Mouse (Mus musculus) adrenal gland, adult 8-10 months (tissue): Measurements from ENCODE around the gene Abcg4. TPM values are rescaled to one million over a fixed set of nuclear protein-coding genes. Genes with fewer than 3 reads are reported as not detected.
"Not testable (repeated sequence)": the region's sequence is repeated elsewhere in the genome, so short reads cannot be mapped to it uniquely, and the experiment has no call there.

Source experiments
- DNase-seq: peaks from one replicate; pipeline ENCODE4 v3.0.0; 2022
- total RNA-seq, 4 experiments: library from RNA; stranded (reverse); gene quantifications; 2 replicates each; pipeline ENCODE4 v1.2.4; 2022

The Abcg4 gene
- total RNA-seq: 10 to 100 TPM; 39.3 to 51.3 (median 42.1) TPM

GRCm38 (mm10) chr9:44288076-44288958, at the start of gene Abcg4:
Abcg4 (minus strand) TSS chr9:44288615.
- DNase-seq: peak; percentile 54

DNA sequence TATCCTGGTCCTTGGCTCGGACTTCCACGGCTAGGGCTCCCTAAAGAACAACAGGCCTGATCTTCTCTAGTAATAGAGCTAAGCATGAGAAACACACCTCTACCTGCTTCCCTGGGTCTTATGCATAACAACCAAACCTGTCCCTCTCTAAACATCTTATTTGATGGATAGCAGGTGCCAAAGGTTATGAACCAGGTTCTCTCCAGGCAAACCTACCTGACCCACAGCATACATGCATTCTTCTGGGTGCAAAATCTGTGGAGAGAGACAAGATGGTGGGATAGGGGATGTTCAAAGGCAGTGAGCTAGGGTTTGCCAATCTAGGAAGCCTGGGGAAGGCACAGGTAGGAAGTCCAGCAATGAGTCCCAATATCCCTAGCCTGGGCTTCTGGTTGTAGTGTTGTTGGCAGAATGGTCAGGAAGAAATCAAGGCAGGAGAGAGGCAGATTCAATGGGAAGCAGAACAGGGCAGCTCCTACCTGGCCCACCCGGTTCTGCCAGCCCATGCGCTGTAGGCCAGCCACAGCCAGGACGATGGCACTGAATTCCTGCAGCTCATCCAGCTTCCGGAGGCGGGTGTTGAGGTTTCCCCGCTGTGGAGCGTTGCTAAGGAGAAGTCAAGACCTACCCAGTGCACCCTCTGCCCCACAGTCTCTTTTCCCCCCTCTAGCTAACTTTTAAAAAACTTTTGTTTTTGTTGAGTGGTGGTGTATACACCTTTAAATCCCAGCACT, 49.2 kb upstream of the Abcg4 start:
- DNase-seq: no peak

- DNase-seq: no peak
These were observed 48.5 kb upstream of the Abcg4 start for GRCm38 (mm10) chr9:44336964-44337363.

GRCm38 (mm10) chr9:44336513-44336912, 48.1 kb upstream of the Abcg4 start:
- DNase-seq: not testable (repeated sequence)

- no peak for DNase-seq
These were observed 47.6 kb upstream of the Abcg4 start for GRCm38 (mm10) chr9:44336093-44336406.

DNA sequence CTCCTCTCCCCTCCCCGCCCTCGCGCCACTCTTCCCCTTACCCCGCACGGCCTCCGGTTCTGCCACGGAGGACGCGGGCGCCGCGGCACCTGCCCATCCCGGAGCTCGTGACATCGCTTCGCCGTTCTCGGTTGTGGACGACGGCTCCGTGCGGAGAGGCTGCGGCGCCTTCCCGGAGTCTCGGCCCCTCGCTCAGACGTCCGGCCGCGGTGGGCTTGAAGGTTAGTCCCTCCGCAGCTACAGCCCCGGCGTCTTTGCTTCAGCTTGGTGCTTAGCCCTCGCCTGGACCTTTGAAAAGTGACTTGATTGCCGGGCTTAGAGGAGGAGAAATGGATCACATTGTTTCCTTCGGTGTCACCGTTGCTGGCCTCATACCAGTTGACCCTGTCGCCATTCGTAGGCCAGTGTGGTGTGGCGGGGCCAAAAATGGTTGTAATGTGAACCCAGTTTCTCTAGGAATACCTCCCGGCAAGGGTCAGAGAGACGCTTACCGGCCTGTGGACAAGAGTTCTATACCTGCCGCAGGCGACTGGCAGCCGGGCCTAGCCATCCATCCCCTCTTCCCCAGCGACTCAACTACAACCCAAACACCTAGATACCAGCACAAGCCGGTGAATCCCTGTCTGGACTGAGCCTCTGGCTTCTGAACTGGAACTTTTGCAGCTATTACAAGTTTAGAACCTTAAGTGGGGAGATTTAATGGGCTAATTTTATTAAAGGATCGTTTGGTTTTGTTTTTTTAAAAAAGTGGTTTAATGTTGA, 47.1 kb upstream of the Abcg4 start:
- DNase-seq: no peak

DNA sequence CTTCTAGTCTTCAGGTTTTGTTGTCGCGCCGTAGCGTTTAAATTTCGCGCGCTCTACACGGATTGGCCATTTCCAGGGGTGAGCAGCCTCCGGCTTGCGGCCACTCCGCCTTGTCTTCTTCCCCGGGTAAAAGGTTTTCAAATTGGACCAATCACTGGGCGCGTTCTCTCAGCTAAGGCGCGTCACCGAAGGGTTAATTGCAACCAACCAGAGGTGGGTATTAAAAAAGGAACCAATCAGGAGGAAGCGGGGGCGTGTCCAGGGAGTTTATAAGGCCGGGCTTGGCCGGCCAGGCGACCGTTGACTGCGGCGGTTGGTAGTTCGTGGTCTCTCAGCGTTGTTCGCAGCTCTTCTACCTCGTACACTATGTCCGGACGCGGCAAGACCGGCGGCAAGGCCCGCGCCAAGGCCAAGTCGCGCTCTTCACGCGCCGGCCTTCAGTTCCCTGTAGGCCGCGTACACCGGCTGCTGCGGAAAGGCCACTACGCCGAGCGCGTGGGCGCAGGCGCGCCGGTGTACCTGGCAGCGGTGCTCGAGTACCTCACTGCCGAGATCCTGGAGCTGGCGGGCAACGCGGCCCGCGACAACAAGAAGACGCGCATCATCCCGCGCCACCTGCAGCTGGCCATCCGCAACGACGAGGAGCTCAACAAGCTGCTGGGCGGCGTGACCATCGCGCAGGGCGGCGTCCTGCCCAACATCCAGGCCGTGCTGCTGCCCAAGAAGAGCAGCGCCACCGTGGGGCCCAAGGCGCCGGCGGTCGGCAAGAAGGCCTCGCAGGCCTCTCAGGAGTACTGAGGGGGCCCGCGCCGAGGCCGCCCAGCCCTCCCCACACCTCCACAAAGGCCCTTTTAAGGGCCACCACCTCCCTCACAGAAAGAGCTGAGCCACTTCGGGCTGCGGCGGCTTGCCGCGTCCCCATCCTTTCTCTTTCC, 46.2 kb upstream of the Abcg4 start, which contains the start of gene H2afx:
Gene H2afx, plus strand, starts transcription at position 299 of the 935 bp plus-strand sequence.
- DNase-seq: peak; percentile 99

DNA sequence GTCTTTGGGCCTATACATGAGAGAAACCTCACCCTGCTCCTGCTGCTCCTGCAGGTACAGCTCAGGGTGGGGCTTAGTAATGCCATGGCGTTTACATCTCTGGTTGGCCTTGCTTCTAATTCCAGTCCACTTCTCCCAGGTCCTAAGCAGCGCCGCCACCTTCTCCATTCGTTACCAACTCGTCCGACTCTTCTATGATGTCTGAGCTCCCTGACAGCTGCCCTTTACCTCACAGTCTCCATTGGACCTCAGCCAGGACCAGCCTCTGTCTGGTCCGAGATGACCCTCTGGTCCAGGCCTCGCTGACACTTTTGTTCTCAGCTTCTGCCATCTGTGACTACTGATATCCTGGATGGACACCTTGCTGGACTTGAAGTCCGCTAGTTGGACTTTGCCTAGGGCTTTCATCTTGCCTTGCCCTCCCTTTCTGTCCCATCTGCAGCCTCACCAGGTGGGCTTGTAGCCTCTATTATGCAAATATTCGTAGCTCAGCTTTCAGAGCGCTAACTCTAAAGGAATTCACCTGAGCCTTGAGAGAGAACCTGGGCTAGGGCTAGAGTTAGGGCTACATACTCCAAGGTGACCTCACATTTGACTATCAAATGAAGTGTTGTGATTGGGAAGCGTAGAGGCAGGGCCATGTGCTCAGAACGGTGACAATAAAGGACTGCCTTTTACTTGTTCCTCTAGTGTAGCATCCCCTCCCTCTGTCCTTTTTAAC, 44.7 kb upstream of the Abcg4 start:
- DNase-seq: no peak

- DNase-seq: no peak
These were observed 42.3 kb upstream of the Abcg4 start for GRCm38 (mm10) chr9:44330736-44331135.

DNA sequence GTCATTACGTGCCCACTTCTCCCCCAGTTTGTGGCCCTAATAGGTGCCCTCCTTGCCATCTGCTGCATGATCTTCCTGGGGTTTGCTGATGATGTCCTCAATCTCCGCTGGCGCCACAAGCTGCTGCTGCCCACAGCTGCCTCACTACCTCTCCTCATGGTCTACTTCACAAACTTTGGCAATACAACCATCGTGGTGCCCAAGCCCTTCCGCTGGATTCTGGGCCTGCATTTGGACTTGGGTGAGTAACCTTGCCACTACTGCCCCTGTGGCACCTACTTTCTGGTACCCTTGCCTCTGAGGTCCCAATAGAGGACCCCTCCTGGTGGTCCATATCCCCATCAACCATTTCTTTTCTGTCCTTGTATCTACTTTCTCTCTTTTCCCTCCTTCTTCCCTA, 39.5 kb upstream of the Abcg4 start:
- DNase-seq: no peak

- no peak for DNase-seq
These were observed 38.8 kb upstream of the Abcg4 start for GRCm38 (mm10) chr9:44327064-44327711.

- DNase-seq: peak; percentile 87
These were observed 38.1 kb upstream of the Abcg4 start for GRCm38 (mm10) chr9:44326371-44327063.

GRCm38 (mm10) chr9:44325768-44326370, 37.5 kb upstream of the Abcg4 start, which contains the start of gene Dpagt1:
Dpagt1 (plus strand) TSS chr9:44326019.
- no peak for DNase-seq

GRCm38 (mm10) chr9:44325032-44325767, 36.8 kb upstream of the Abcg4 start:
- DNase-seq: not testable (repeated sequence)

DNA sequence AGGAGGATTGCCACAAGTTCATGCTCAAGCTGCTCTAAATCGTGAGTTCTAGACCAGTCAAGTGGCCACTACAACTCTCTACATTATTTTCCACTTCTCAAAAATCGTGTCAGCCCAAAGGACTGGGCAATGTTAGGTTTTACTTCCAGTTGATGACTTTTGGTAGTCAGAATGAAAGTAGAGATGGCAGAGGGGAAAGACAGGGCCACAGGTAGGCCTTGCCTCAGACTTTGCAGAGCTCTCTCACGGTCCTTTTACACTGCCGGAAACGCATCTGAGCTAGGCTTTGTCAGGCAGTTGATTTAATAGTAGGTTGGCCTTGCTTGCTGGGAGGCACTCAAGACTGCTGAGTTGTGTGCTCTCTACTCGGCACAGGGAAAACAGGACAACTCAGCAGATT, 35.7 kb upstream of the Abcg4 start:
- DNase-seq: peak; percentile 64

DNA sequence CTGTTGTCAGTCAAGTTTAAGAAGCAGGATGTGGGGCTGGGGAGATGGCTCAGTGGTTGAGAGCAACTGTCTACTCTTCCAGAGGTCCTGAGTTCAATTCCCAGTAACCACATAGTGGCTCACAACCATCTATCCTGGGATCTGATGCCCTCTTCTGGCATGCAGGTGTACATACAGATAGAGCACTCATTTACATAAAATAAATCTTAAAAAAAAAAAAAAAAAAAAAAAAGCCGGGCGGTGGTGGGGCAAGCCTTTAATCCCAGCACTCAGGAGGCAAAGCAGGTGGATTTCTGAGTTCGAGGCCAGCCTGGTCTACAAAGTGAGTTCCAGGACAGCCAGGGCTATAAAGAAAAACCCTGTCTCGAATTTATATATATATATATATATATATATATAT, 35.2 kb upstream of the Abcg4 start:
- DNase-seq: not testable (repeated sequence)

DNA sequence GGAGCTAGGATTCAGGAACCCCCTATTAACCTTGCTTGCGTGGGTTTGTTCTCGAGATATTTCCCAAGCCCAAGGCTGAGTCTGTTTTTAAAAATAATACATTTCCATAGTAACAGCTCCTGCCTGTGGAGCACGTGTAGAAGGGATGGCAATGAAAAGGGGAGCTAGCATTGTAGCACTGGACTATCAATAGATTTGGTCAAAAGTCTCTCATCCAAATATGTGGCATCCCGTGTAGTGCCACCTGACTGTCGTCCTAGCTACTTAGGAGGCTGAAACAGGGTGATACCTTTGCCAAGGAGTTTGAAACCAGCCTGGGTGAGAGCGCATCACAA, 32.4 kb upstream of the Abcg4 start:
- no peak for DNase-seq

DNA sequence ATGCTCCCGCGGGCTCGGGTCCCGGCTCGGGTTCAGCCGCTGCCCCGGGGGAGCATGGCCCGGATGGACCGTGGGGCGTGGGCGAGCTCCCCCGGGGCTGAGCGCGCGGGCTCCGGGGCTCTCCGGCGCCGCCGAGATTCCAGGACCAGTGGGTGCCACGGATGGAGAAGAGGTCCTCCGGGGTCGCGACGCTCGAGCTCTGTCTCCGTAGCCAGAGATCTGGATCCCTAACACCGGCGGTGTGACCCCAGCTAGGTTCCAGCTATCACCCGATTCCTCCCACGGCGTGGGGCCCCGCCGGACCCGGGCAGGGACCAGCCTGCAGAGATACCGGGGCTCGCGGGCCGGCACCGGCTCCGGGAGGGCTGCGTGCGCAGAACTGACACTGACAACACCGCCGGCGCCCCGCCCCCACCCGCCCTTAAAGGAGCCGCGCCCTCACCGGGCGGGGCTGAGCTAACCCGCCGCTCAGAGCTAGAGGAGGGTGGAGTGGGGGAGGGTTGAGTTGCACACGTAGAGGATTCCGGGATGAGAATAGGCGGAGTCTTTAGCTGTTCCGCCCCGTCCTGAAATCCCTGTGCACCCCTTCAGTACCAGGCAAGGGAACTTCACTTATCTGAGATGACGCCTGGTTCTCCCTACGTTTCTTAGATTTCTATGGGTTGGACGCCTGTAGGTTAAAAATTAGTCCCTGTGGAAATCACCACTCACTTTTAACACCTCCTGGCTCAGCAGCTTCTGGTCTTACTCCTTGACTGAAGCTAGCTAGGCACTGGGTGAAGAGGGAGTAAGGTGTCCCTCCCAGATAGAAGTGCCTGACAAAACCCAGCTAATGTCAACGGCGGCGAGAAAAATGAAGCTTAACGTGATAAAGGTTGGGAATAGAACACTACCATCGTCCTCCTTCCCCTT, 31.7 kb upstream of the Abcg4 start, which contains the start of gene C2cd2l:
Gene C2cd2l, minus strand, starts transcription at position 399 of the 912 bp plus-strand sequence.
- DNase-seq: peak; percentile 92
